Mouse (Mus musculus) spleen, adult 2 months (tissue): ENCODE measurements around the gene Crybg3. TPM values are rescaled to one million over a fixed set of nuclear protein-coding genes. Genes with fewer than 3 reads are reported as not detected.

ENCODE experiments used
- DNase-seq, 2 experiments: peaks; one replicate each; pipeline versions ENCODE4 v3.0.0 to v3.0.0-alpha.2; 2012 to 2021; ENCODE audit warnings: low spot score in 2 of 2, low read depth in 1 of 2
- H3K27ac ChIP-seq: fragments of 200-500 bp; 2 replicates; pipeline ENCODE4 v1.5.1; 2012; ENCODE audit warnings: low read length, inconsistent platforms; ENCODE audit not compliant: insufficient read depth
- H3K27me3 ChIP-seq: fragments of 200-500 bp; 2 replicates; pipeline ENCODE4 v1.6.1; 2012; ENCODE audit warnings: mild to moderate bottlenecking, moderate library complexity, low read length, inconsistent platforms; ENCODE audit not compliant: control insufficient read depth, insufficient read depth
- H3K36me3 ChIP-seq: fragments of 200-500 bp; 2 replicates; pipeline ENCODE4 v1.6.1; 2012; ENCODE audit warnings: mild to moderate bottlenecking, low read length, inconsistent platforms; ENCODE audit not compliant: control insufficient read depth, insufficient read depth
- H3K4me1 ChIP-seq: fragments of 200-500 bp; 2 replicates; pipeline ENCODE4 v1.6.1; 2011; ENCODE audit warnings: inconsistent platforms; ENCODE audit not compliant: control insufficient read depth, insufficient read depth, insufficient read length
- H3K4me3 ChIP-seq: fragments of 200-500 bp; 2 replicates; pipeline ENCODE4 v1.5.1; 2011; ENCODE audit warnings: mild to moderate bottlenecking, inconsistent platforms; ENCODE audit not compliant: insufficient read depth, insufficient read length; ENCODE audit errors: extremely low read depth
- CTCF ChIP-seq: fragments of 200-500 bp; IDR thresholded peaks from 2 replicates; pipeline ENCODE4 v1.5.1; 2011; ENCODE audit warnings: mild to moderate bottlenecking, inconsistent platforms; ENCODE audit not compliant: insufficient read depth, insufficient read length, insufficient replicate concordance; ENCODE audit errors: extremely low read depth
- POLR2A ChIP-seq: fragments of 200-500 bp; IDR thresholded peaks from 2 replicates; pipeline ENCODE4 v1.6.1; 2011; ENCODE audit warnings: low read depth, low read length, inconsistent platforms
- WGBS: fragments of 180-500 bp; shearing (Covaris S2); methylation state at CpG from one replicate; pipeline ENCODE4 v1.1.7; 2018; 5-methylcytosine and 5-hydroxymethylcytosine counted together
- polyA plus RNA-seq: library from polyadenylated mRNA; depleted of rRNA; stranded (reverse); fragments of >200 nt; gene quantifications from 2 replicates; pipeline ENCODE4 v1.2.3, GENCODE M21; 2012

Crybg3 gene
- polyA plus RNA-seq, 1 experiment, result 1.1 TPM

DNA sequence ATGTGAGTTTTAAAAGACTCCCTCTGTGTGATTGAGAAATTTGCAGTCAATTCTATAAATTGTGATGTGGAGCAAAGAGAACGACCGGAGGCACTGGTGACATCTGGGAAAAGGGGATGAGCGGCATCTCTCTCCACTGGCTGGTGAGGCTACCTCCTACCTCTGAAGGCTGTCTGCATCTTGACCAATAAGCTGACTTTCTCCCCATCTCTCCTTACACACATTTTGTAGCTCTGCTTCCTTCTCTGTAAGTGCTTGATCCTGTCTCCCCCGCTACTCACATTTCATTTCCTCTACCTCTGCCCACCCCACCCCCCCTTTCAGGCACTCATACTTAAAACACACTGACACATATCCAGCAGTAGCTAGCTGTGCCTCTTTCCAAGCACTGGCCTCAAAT is 59.4 kb downstream of the Crybg3 start:
- no peak overlapping the region for H3K4me3 ChIP-seq
- H3K36me3 ChIP-seq, result no peaks in the 10 kb centered on the region; the same call in 1 of the 2 replicates
- no peak overlapping the region for H3K27ac ChIP-seq
- H3K27me3 ChIP-seq, result no peaks in the 10 kb centered on the region
- no peak for DNase-seq
- TF ChIP-seq CTCF (no peak), POLR2A (no peak)
- H3K4me1 ChIP-seq, result no peaks in the 10 kb centered on the region
- 91% methylated on average over 4 of the region's 4 CpGs for WGBS

DNA sequence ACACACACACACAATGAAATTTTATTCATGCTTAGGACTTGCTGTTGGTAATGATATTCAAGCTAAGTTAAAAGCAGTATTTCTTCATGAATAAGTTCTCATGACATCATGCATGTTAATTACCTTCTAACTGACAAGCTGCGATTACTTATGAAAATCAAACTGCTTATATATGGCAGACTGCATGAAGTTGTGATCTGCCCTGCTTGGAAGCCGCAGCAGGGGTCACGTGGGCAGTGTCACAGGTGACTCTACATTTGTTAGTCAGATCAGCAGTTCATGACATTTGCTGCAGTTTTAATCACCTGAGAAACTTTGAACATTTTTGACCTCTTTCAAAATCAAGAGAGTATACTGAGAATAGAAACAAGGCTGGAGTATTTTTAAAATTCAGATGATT is 59.8 kb downstream of the Crybg3 start:
- H3K4me3 ChIP-seq, result no peak overlapping the region
- TF ChIP-seq CTCF (no peak), POLR2A (no peak)
- no peak for DNase-seq
- H3K27ac ChIP-seq, result no peak overlapping the region
- H3K4me1 ChIP-seq, result no peaks in the 10 kb centered on the region
- WGBS, result 90% methylated on average over 3 of the region's 3 CpGs
- H3K27me3 ChIP-seq, result no peaks in the 10 kb centered on the region
- H3K36me3 ChIP-seq, result no peaks in the 10 kb centered on the region; the same call in 1 of the 2 replicates

DNA sequence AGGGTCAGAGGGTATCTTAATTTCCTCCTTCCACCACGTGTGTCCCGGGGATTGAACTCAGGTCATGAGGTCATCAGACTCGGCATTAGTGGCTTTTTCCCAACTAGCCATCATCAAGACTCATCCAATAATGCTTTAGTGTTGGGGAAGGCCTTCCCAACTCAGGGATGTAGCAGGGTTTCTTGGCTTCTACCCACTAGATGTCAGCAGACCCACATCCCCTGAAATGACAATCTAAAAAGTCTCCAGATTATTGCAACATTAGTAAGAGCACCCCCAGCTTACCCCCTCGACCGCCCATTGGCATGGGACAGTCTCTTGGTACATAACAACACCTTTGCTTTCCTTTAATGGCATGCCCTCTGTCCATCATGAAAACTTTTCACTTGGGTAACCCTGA is 65.1 kb downstream of the Crybg3 start:
- TF ChIP-seq CTCF, result no peak
- no peak for TF ChIP-seq POLR2A
- Histone ChIP-seq H3K36me3 (no peaks in the 10 kb centered on the region; the same call in 1 of the 2 replicates), H3K27me3 (no peaks in the 10 kb centered on the region), H3K27ac (no peak overlapping the region), H3K4me3 (no peak overlapping the region), H3K4me1 (no peaks in the 10 kb centered on the region)
- 83% methylated on average over 5 of the region's 5 CpGs for WGBS
- no peak for DNase-seq

DNA sequence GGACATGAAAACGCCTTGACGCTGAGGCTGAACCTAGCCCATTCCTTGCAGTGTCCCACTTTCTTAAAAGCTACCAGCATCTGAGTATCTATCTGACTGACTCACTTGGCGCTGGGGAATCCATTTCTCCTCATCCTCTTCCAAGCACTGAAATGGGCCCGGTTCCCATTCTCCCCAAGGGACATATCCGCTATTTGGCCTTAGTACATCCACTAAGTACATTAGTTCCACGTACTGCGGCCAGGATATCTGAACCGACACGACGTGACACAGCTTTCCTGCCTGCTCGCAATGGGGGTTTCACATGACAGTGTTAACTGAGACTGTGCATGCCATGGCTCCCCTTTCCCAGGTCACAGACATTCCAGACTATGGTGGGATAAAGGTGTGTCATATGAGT is 66.4 kb downstream of the Crybg3 start:
- peaks cover 3% of the 10 kb centered on the region for H3K36me3 ChIP-seq
- WGBS, result 94% methylated on average over 11 of the region's 11 CpGs
- H3K4me1 ChIP-seq, result no peaks in the 10 kb centered on the region
- no peak overlapping the region for H3K27ac ChIP-seq
- TF ChIP-seq CTCF (no peak), POLR2A (no peak)
- DNase-seq, result no peak
- H3K27me3 ChIP-seq, result no peaks in the 10 kb centered on the region
- no peak overlapping the region for H3K4me3 ChIP-seq

DNA sequence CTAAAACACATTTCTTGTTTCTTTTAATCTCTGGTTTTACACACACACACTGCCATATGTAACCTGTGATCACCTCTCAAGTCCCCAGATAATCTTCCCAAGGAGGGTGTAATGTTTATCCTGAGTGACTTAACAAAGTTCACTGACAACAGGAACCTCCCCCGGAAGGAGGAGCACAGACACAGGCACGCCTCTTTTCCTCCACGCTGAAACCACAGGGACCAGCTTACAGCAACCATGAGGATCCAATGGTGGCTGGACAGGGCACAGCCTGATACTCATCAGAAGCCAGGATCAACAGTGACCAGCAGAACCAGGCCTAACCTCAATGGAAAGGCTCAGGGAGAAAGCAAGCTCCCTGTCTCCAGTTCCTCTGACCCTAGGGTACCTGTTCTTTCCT is 68.2 kb downstream of the Crybg3 start:
- Histone ChIP-seq H3K36me3 (peaks cover 3% of the 10 kb centered on the region), H3K27ac (no peak overlapping the region), H3K27me3 (no peaks in the 10 kb centered on the region), H3K4me1 (no peaks in the 10 kb centered on the region), H3K4me3 (no peak overlapping the region)
- TF ChIP-seq POLR2A (no peak), CTCF (no peak)
- DNase-seq, result no peak
- 43% methylated on average over 3 of the region's 3 CpGs for WGBS

DNA sequence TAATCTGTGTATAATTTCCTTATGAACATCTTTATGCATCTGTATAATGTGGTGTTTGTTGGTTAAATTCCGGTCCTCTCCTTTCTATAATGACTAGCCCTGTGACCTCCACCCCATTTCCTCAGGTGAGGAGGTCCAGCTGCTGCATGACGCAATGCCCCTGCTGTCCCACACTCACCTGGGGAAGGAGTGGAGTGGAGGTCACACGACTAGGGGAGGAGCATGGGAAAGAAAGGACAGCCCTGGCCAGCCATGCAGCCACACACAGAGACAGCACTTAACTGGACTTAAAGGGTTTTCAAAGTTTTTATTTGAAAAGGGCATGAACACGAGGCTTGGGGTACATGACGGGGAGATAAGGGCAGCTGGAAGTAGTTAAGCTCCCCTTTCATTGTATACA is 69.5 kb downstream of the Crybg3 start:
- 89% methylated on average over 5 of the region's 5 CpGs for WGBS
- no peaks in the 10 kb centered on the region for H3K4me1 ChIP-seq
- no peak overlapping the region for H3K4me3 ChIP-seq
- TF ChIP-seq POLR2A (no peak), CTCF (no peak)
- H3K27me3 ChIP-seq, result no peaks in the 10 kb centered on the region
- no peak overlapping the region for H3K27ac ChIP-seq
- peaks cover 3% of the 10 kb centered on the region for H3K36me3 ChIP-seq
- DNase-seq, result no peak

DNA sequence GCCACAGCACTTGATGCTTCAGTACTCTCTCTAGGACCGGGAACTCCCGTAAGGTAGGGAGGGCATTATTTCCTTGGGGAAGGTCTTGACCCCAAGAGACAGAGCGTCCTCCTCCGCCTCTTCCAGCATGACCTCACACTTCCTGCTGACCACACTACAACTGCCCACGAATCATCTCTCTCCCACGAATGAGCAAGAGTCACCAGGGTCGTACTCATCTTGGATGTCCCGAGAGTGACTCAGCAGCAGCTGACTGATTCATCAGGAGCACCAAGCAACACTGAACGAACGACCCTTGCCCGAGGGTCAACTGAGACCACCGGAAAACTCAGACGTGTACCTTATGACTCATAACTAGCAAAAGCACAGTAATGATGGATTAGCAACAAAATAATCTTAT is 71.2 kb downstream of the Crybg3 start:
- DNase-seq, result no peak
- Histone ChIP-seq H3K27me3 (no peaks in the 10 kb centered on the region), H3K36me3 (peaks cover 3% of the 10 kb centered on the region), H3K4me3 (no peak overlapping the region), H3K27ac (no peak overlapping the region), H3K4me1 (no peaks in the 10 kb centered on the region)
- 89% methylated on average over 13 of the region's 13 CpGs for WGBS
- no peak for TF ChIP-seq CTCF
- no peak for TF ChIP-seq POLR2A
